Comparison of ENCODE assay signal across 10 mouse cellular contexts in genomic region chr7:99349782-99350720, GRCm38 (mm10). TPM values are rescaled to one million over a fixed set of nuclear protein-coding genes. Genes with fewer than 3 reads are reported as not detected.
DNase-seq lines count a peak whose midpoint lies in the region; ATAC-seq and TF ChIP-seq lines count a peak whose summit lies in the region.
"Had no signal": no experiment of that assay in that cellular context is flagged by ENCODE, and none has a peak within 500 bp of the region (broad histone marks: within the 10 kb centered on the region; RNA-seq: fewer than 3 reads in every experiment).

No protein-coding gene starts in this region.

- peak overlapping the region; percentile 96 for H3K9ac ChIP-seq in heart, adult 2 months (ENCODE audit: low read depth, low read length)
- peak overlapping the region; percentile 88 for H3K9ac ChIP-seq in forebrain, embryonic 11.5 days (ENCODE audit: low read length)
- no peak overlapping the region for H3K9ac ChIP-seq in midbrain, embryonic 15.5 days
- H3K9ac ChIP-seq: liver, embryonic 15.5 days had no signal

- H3K27me3 ChIP-seq in heart, adult 2 months (ENCODE audit: control insufficient read depth, insufficient read depth, low read length), result no peaks in the 10 kb centered on the region
- no peaks in the 10 kb centered on the region for H3K27me3 ChIP-seq in forebrain, embryonic 11.5 days (ENCODE audit: control insufficient read depth, insufficient read depth, low read length)
- H3K27me3 ChIP-seq in kidney, adult 2 months (replicated peaks; ENCODE audit: control insufficient read depth, insufficient read depth, low read length), result no peaks in the 10 kb centered on the region
- no peaks in the 10 kb centered on the region for H3K27me3 ChIP-seq in midbrain, embryonic 15.5 days (replicated peaks)

- no peak for ATAC-seq in forebrain, embryonic 11.5 days (replicated peaks; ENCODE audit: low FRiP score)
- ATAC-seq in midbrain, embryonic 15.5 days (replicated peaks), result no peak

- H3K4me1 ChIP-seq in heart, adult 2 months (ENCODE audit: control insufficient read depth, insufficient read depth, low read length), result peaks cover 18% of the 10 kb centered on the region
- peaks cover 32% of the 10 kb centered on the region for H3K4me1 ChIP-seq in forebrain, embryonic 11.5 days (replicated peaks; ENCODE audit: control insufficient read depth, insufficient read depth, low read length)
- peaks cover 15% of the 10 kb centered on the region; the same call in 1 of the 2 replicates for H3K4me1 ChIP-seq in kidney, adult 2 months (ENCODE audit: control insufficient read depth, insufficient read depth, low read length)
- H3K4me1 ChIP-seq in midbrain, embryonic 15.5 days, result peaks cover 38% of the 10 kb centered on the region
- H3K4me1 ChIP-seq: liver, embryonic 15.5 days had no signal

- peak in 1 of 2 experiments; percentile 38 for DNase-seq in heart, adult 2 months
- DNase-seq in heart, postnatal 14 days, result no peak
- no peak for DNase-seq in forebrain, embryonic 11.5 days (ENCODE audit: low spot score)
- DNase-seq in kidney, adult 2 months, result peak; percentile 58
- no peak for DNase-seq in right cerebral cortex, postnatal 25 days
- DNase-seq in urinary bladder, postnatal 36 days (ENCODE audit: low spot score in 2 of 2), result no peak
- DNase-seq in retina, embryonic 14.5 days (ENCODE audit: low spot score), result no peak
- DNase-seq: spleen, adult 18-20 months had no signal

- H3K9me3 ChIP-seq in forebrain, embryonic 11.5 days (ENCODE audit: control insufficient read depth, low read length), result no peaks in the 10 kb centered on the region
- no peaks in the 10 kb centered on the region for H3K9me3 ChIP-seq in midbrain, embryonic 15.5 days
- H3K9me3 ChIP-seq: liver, embryonic 15.5 days had no signal

- intact Hi-C loops in heart, adult 2 months (cut with DNase I), result loop anchor here (2.0 to 5.0 kb wide), 3 partner anchors 13 to 1773 kb away; partner anchors contain the start of genes Aamdc and Rsf1
- intact Hi-C loops in heart, postnatal 14 days (cut with DNase I), result loop anchor here (2.0 kb wide), 2 partner anchors 15 to 17 kb away; no protein-coding TSS in a partner anchor

- peak overlapping the region; percentile 84 for H3K4me2 ChIP-seq in forebrain, embryonic 11.5 days (ENCODE audit: low read depth, low read length, severe bottlenecking)
- peak overlapping the region; percentile 49 for H3K4me2 ChIP-seq in midbrain, embryonic 15.5 days

- 23% methylated on average over 9 of the region's 9 CpGs for WGBS in heart, adult 2 months
- WGBS in forebrain, embryonic 11.5 days, result 81% methylated on average over 9 of the region's 9 CpGs
- 28% methylated on average over 9 of the region's 9 CpGs for WGBS in kidney, adult 2 months
- WGBS in midbrain, embryonic 15.5 days, result 68% methylated on average over 9 of the region's 9 CpGs

- H3K27ac ChIP-seq in heart, adult 2 months, result peak overlapping the region; percentile 99
- H3K27ac ChIP-seq in forebrain, embryonic 11.5 days (ENCODE audit: low read depth, low read length), result 0 out of 2 replicates have a peak overlapping the region, but pooled peaks have one; percentile 92
- 0 out of 2 replicates have a peak overlapping the region, but pooled peaks have one; percentile 4 for H3K27ac ChIP-seq in kidney, adult 2 months (ENCODE audit: insufficient read depth, low read depth, low read length)
- H3K27ac ChIP-seq in midbrain, embryonic 15.5 days, result no peak overlapping the region
- H3K27ac ChIP-seq: liver, embryonic 15.5 days had no signal

- TF ChIP-seq CTCF in heart, adult 2 months (IDR thresholded peaks at IDR 0.05), result no peak
- no peak for TF ChIP-seq CTCF in kidney, adult 2 months (conservative IDR thresholded peaks at IDR 0.05; ENCODE audit: insufficient read depth, insufficient read length, low read depth, low read length)

- TF ChIP-seq EP300 in heart, adult 2 months (IDR thresholded peaks at IDR 0.05; ENCODE audit: insufficient read depth, low read depth, low read length), result no peak

- peaks cover 5% of the 10 kb centered on the region; the same call in 1 of the 2 replicates for H3K79me2 ChIP-seq in heart, adult 2 months (replicated peaks; ENCODE audit: control insufficient read depth, insufficient read depth, low read length)

- H3K36me3 ChIP-seq in heart, adult 2 months (ENCODE audit: control insufficient read depth, insufficient read depth, low read length), result peaks cover 10% of the 10 kb centered on the region
- peaks cover 33% of the 10 kb centered on the region for H3K36me3 ChIP-seq in forebrain, embryonic 11.5 days (ENCODE audit: control insufficient read depth, insufficient read depth, low read length)
- peaks cover 6% of the 10 kb centered on the region for H3K36me3 ChIP-seq in kidney, adult 2 months (ENCODE audit: control insufficient read depth, insufficient read depth, low read length)
- H3K36me3 ChIP-seq in midbrain, embryonic 15.5 days (replicated peaks), result no peaks in the 10 kb centered on the region
- H3K36me3 ChIP-seq: liver, embryonic 15.5 days had no signal

- TF ChIP-seq POLR2A in heart, adult 2 months (IDR thresholded peaks at IDR 0.05; ENCODE audit: insufficient read depth, low read depth, low read length), result no peak
- no peak for TF ChIP-seq POLR2A in kidney, adult 2 months (IDR thresholded peaks at IDR 0.05; ENCODE audit: low read depth, low read length)

- H3K4me3 ChIP-seq in heart, adult 2 months, result peak overlapping the region; percentile 89
- peak overlapping the region; percentile 54 for H3K4me3 ChIP-seq in forebrain, embryonic 11.5 days (ENCODE audit: low read depth, low read length)
- peak overlapping the region; percentile 89; the same call in 1 of the 2 replicates for H3K4me3 ChIP-seq in kidney, adult 2 months (ENCODE audit: insufficient read depth, low read depth, low read length)
- no peak overlapping the region for H3K4me3 ChIP-seq in midbrain, embryonic 15.5 days

RNA-seq across cellular contexts. Expression of gene Serpinh1, which starts 3.0 kb away (rescaled TPM):
- total RNA-seq in heart, adult 2 months (2021), result 100 to 1,000 TPM; 214 to 275 TPM
- polyA plus RNA-seq in heart, adult 2 months (2012; rRNA removed), result 193 and 266 TPM in 2 replicates
- 100 to 1,000 TPM; 387 to 469 TPM for total RNA-seq in heart, postnatal 14 days (2021)
- polyA plus RNA-seq in forebrain, embryonic 11.5 days (2014; fragmentation: Nextera tagmentation; extraction: Ambion mirVana), result 239 and 255 TPM in 2 replicates
- polyA plus RNA-seq in kidney, adult 2 months (2012; rRNA removed), result 127 and 150 TPM in 2 replicates
- polyA plus RNA-seq in midbrain, embryonic 15.5 days (2015; fragmentation: Nextera tagmentation; extraction: Ambion mirVana), result 235 and 259 TPM in 2 replicates

RNA-seq across cellular contexts. Expression of gene Gdpd5, which starts 31.2 kb away (rescaled TPM):
- total RNA-seq in heart, adult 2 months (2021), result 10 to 100 TPM; 21.5 to 26.3 TPM
- polyA plus RNA-seq in heart, adult 2 months (2012; rRNA removed), result 30.7 and 32.2 TPM in 2 replicates
- total RNA-seq in heart, postnatal 14 days (2021), result 10 to 100 TPM; 32.8 to 33.0 TPM
- polyA plus RNA-seq in forebrain, embryonic 11.5 days (2014; fragmentation: Nextera tagmentation; extraction: Ambion mirVana), result 18.6 and 19.1 TPM in 2 replicates
- polyA plus RNA-seq in kidney, adult 2 months (2012; rRNA removed), result 10.4 and 11.5 TPM in 2 replicates
- polyA plus RNA-seq in midbrain, embryonic 15.5 days (2015; fragmentation: Nextera tagmentation; extraction: Ambion mirVana), result 51.8 and 53.3 TPM in 2 replicates
